Mouse (Mus musculus) central nervous system, embryonic 11.5 days (tissue): ENCODE data around the gene Card6. TPM values are rescaled to one million over a fixed set of nuclear protein-coding genes. Genes with fewer than 3 reads are reported as not detected.

Source experiments
- polyA plus RNA-seq: library from polyadenylated mRNA; depleted of rRNA; stranded (reverse); fragments of >200 nt; gene quantifications from 2 replicates; pipeline ENCODE4 v1.2.3, GENCODE M21; 2012; rRNA removed

The Card6 gene
- 0.47 and 0.78 TPM in 2 replicates for polyA plus RNA-seq

GRCm38 (mm10) chr15:5107686-5108654, at the start of gene Card6:
Card6 (minus strand) TSS chr15:5108539.

DNA sequence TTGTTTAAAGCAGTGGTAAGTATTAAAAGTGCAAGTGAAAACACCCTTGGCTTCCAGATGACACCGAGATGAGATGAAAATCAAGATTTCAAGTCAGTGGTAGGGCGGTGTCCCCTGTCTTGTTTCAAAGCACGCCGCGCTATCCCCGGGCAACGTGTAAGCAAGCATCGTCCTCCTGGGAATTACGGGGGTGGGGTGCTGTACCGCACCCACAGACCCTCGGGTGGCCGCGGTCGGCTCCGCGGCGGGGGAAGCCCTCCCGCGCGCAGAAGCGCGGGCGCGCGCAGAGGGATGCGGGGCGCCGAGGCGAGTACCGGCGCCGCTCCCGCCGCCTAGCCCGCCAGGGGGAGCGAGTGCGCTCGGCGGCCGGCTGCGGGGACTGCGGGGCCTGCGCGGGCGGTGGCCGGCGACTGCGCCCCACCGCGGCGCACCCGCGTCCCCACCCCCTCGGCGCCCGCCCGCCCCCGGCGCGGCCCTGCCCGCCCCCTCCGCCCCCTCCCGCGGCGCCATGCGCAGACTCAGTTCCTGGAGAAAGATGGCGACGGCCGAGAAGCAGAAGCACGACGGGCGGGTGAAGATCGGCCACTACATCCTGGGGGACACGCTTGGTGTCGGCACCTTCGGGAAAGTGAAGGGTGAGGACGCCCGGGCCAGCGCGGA, 35.2 kb upstream of the Card6 start, which contains the start of gene Prkaa1:
Gene Prkaa1, plus strand, starts transcription at position 501 of the 660 bp plus-strand sequence.

DNA sequence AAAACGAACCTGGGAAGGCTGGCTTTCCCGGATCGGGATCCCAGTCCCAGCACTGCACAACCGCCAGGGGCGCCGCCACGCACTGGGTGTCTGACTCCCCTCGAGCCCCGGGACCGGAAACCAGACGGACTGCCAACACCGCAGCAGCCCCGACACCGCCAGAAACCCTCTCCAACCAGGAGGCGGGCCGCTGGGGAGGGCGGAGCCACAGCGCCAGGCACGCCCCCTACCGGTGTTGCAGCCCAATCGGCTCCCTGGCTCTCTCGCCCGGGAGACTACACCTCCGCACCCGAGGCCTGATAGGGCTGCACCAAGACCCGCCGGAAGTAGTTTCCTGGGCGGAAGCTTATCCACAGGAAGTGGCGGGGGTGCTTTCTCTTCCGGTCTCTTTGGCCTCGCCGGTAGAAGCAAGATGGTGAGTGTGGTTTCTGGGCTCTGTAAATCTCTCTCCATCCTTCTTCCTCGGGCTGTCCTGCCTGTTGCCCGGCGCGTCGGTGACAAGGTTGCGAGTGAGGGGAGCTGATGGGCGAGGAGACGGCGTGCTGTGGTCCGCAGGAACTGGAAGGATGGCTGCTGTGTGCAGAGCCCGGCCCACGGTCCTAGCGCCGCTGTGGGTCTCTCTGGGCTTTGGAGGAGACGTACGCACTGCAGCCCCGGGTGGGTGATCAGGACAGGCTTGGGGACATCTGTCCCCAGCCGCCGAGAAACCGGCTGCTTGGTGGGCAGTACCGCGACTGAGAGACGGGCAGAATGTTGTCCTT, 8.1 kb upstream of the Card6 start, which contains the start of gene Rpl37:
Gene Rpl37, plus strand, starts transcription at position 376 of the 761 bp plus-strand sequence.

GRCm38 (mm10) chr15:5063635-5064034, 44.7 kb downstream of the Card6 start, which contains the start of gene C7:
C7 (minus strand) TSS chr15:5063740.

Other genes with a start within 250 kb of the Card6 start
- gene Mroh2b, start 209.8 kb downstream of the Card6 start, polyA plus RNA-seq = 0.01 TPM in 1 of 2 replicates, not detected in the other
- gene C7, start 44.8 kb downstream of the Card6 start, polyA plus RNA-seq = 0.06 and 0.11 TPM in 2 replicates
- 1,784 and 2,115 TPM in 2 replicates for gene Rpl37, start 8.1 kb upstream of the Card6 start, polyA plus RNA-seq
- 10.2 and 15.1 TPM in 2 replicates for gene Prkaa1, start 35.3 kb upstream of the Card6 start, polyA plus RNA-seq
- 26.2 and 69.6 TPM in 2 replicates for gene Ttc33, start 77.0 kb upstream of the Card6 start, polyA plus RNA-seq
- gene Ptger4, start 135.6 kb upstream of the Card6 start, polyA plus RNA-seq = 0.40 and 1.1 TPM in 2 replicates